In the genomic region with DNA sequence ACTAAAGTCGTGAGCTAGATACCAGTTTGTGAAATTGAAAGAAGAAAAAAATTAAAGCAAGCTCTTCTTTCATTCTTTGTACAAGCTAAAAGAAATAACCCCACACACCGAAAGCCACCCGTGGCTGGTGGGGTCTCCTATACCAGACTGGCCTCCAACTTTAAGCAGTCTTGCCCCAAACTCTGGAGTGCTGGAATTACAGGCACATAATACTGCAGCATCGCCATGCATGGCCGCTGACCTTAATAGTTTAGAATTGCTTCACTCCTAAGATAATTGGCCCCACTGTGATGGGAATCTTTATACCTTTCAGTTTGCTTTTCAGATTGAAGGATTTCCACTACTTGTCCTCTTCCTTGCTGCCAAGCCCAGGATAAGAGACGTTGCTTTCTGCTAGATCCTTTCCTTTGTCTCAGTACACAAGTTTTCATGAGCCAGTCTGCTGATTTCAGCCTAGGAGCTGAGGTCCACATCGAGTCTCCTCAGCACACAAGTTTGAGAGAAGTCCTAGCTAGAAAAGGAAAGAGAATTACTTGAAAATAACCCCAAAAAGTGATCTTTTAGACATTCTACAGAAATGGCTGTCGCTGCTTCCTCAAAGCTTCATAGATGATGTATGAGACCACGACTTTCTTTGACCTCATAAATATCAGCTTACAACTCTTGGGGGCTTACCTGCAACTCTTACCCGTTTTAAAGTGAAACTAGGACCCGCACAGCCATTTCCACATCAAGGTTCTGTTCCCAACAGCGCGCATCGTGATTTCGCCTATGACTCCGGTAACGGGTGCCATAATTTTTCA, we compare ENCODE assay signal across 7 mouse cellular contexts. TPM values are rescaled to one million over a fixed set of nuclear protein-coding genes. Genes with fewer than 3 reads are reported as not detected.
DNase-seq lines count a peak whose midpoint lies in the region; ATAC-seq and TF ChIP-seq lines count a peak whose summit lies in the region.

No protein-coding gene starts in this region.

- 4% methylated on average over 17 of the region's 17 CpGs for whole genome bisulfite sequencing in embryonic facial prominence, embryonic 15.5 days
- WGBS in intestine, embryonic 15.5 days = 5% methylated on average over 17 of the region's 17 CpGs
- 9% methylated on average over 17 of the region's 17 CpGs for WGBS in neural tube, embryonic 13.5 days

- peak overlapping the region; percentile 96 for H3K4me3 ChIP-seq in testis, adult 2 months (ENCODE audit: control insufficient read depth, low read depth, low read length)
- peak overlapping the region; percentile 75 for H3K4me3 ChIP-seq in embryonic facial prominence, embryonic 15.5 days (replicated peaks)
- H3K4me3 ChIP-seq in intestine, embryonic 15.5 days (replicated peaks) = peak overlapping the region; percentile 64
- H3K4me3 ChIP-seq in neural tube, embryonic 13.5 days = peak overlapping the region; percentile 58

- ATAC-seq in embryonic facial prominence, embryonic 15.5 days (ENCODE audit: insufficient number of reproducible peaks, low FRiP score, low TSS enrichment, low read depth) = no peak
- ATAC-seq in intestine, embryonic 15.5 days = no peak
- no peak for ATAC-seq in neural tube, embryonic 13.5 days (ENCODE audit: low read depth)
- ATAC-seq in CD4-positive, CD25-positive, alpha-beta regulatory T cell, adult 4 months = no peak
- ATAC-seq in megakaryocyte-erythroid progenitor cell, adult 5-6 weeks (replicated peaks; ENCODE audit: low FRiP score, low TSS enrichment, poor library complexity, severe bottlenecking) = no peak

- H3K4me1 ChIP-seq in testis, adult 2 months (ENCODE audit: control insufficient read depth, insufficient read depth, low read length) = peaks cover 19% of the 10 kb centered on the region
- H3K4me1 ChIP-seq in embryonic facial prominence, embryonic 15.5 days = peaks cover 59% of the 10 kb centered on the region
- H3K4me1 ChIP-seq in intestine, embryonic 15.5 days (replicated peaks) = peaks cover 29% of the 10 kb centered on the region
- peaks cover 57% of the 10 kb centered on the region for H3K4me1 ChIP-seq in neural tube, embryonic 13.5 days (replicated peaks)

- H3K9ac ChIP-seq in embryonic facial prominence, embryonic 15.5 days = peak overlapping the region; percentile 88
- peak overlapping the region; percentile 91 for H3K9ac ChIP-seq in intestine, embryonic 15.5 days
- peak overlapping the region; percentile 92 for H3K9ac ChIP-seq in neural tube, embryonic 13.5 days

- peak overlapping the region; percentile 64 for H3K4me2 ChIP-seq in embryonic facial prominence, embryonic 15.5 days (replicated peaks)
- peak overlapping the region; percentile 67 for H3K4me2 ChIP-seq in intestine, embryonic 15.5 days (replicated peaks)
- H3K4me2 ChIP-seq in neural tube, embryonic 13.5 days = peak overlapping the region; percentile 87

- H3K27ac ChIP-seq in testis, adult 2 months (ENCODE audit: control insufficient read depth, insufficient read depth, low read depth, low read length) = peak overlapping the region; percentile 99
- H3K27ac ChIP-seq in embryonic facial prominence, embryonic 15.5 days (replicated peaks) = peak overlapping the region; percentile 100
- peak overlapping the region; percentile 99 for H3K27ac ChIP-seq in intestine, embryonic 15.5 days
- H3K27ac ChIP-seq in neural tube, embryonic 13.5 days (replicated peaks) = peak overlapping the region; percentile 97

- TF ChIP-seq CTCF in testis, adult 2 months (IDR thresholded peaks at IDR 0.05; ENCODE audit: control insufficient read depth, insufficient read depth, insufficient replicate concordance, low read depth, low read length) = no peak

- H3K9me3 ChIP-seq in embryonic facial prominence, embryonic 15.5 days (replicated peaks) = no peaks in the 10 kb centered on the region
- no peaks in the 10 kb centered on the region for H3K9me3 ChIP-seq in intestine, embryonic 15.5 days
- H3K9me3 ChIP-seq in neural tube, embryonic 13.5 days = no peaks in the 10 kb centered on the region

- H3K36me3 ChIP-seq in testis, adult 2 months (ENCODE audit: control insufficient read depth, insufficient read depth, low read length) = peaks cover 3% of the 10 kb centered on the region
- peaks cover 6% of the 10 kb centered on the region; the same call in 1 of the 2 replicates for H3K36me3 ChIP-seq in embryonic facial prominence, embryonic 15.5 days
- H3K36me3 ChIP-seq in intestine, embryonic 15.5 days = no peaks in the 10 kb centered on the region; the same call in 1 of the 2 replicates
- peaks cover 15% of the 10 kb centered on the region; the same call in 1 of the 2 replicates for H3K36me3 ChIP-seq in neural tube, embryonic 13.5 days

- DNase-seq in testis, postnatal 14 days (ENCODE audit: low spot score) = no peak

- H3K27me3 ChIP-seq in testis, adult 2 months (ENCODE audit: control insufficient read depth, insufficient read depth, low read length) = no peaks in the 10 kb centered on the region
- no peaks in the 10 kb centered on the region for H3K27me3 ChIP-seq in embryonic facial prominence, embryonic 15.5 days
- no peaks in the 10 kb centered on the region for H3K27me3 ChIP-seq in intestine, embryonic 15.5 days (replicated peaks)
- no peaks in the 10 kb centered on the region for H3K27me3 ChIP-seq in neural tube, embryonic 13.5 days

- TF ChIP-seq POLR2A in testis, adult 2 months (IDR thresholded peaks at IDR 0.05; ENCODE audit: control insufficient read depth, low read depth, low read length) = no peak

RNA-seq across cellular contexts. Expression of gene Pnrc2, which starts 0.9 kb away (rescaled TPM):
- polyA plus RNA-seq in testis, adult 2 months (2012; rRNA removed) = 6.4 and 7.4 TPM in 2 replicates
- polyA plus RNA-seq in embryonic facial prominence, embryonic 15.5 days (2015; fragmentation: Nextera tagmentation; extraction: Ambion mirVana) = 157 and 161 TPM in 2 replicates
- 164 and 177 TPM in 2 replicates for polyA plus RNA-seq in intestine, embryonic 15.5 days (2015; fragmentation: Nextera tagmentation; extraction: Ambion mirVana)
- polyA plus RNA-seq in neural tube, embryonic 13.5 days (2015; fragmentation: Nextera tagmentation; extraction: Ambion mirVana) = 109 and 122 TPM in 2 replicates
- polyA plus RNA-seq in CD4-positive, CD25-positive, alpha-beta regulatory T cell, adult 4 months (2017; shearing (Covaris generic)) = 100 to 1,000 TPM; 206 to 221 TPM
- total RNA-seq in megakaryocyte-erythroid progenitor cell, adult 5-6 weeks (2014; fragmentation: Nextera tagmentation) = 105 and 128 TPM in 2 replicates
- total RNA-seq in megakaryocyte-erythroid progenitor cell, adult 5-6 weeks (2017) = 145 and 204 TPM in 2 replicates

RNA-seq across cellular contexts. Expression of gene Srsf10, which starts 17.2 kb away (rescaled TPM):
- 72.8 and 76.8 TPM in 2 replicates for polyA plus RNA-seq in testis, adult 2 months (2012; rRNA removed)
- polyA plus RNA-seq in embryonic facial prominence, embryonic 15.5 days (2015; fragmentation: Nextera tagmentation; extraction: Ambion mirVana) = 198 and 214 TPM in 2 replicates
- 177 and 214 TPM in 2 replicates for polyA plus RNA-seq in intestine, embryonic 15.5 days (2015; fragmentation: Nextera tagmentation; extraction: Ambion mirVana)
- polyA plus RNA-seq in neural tube, embryonic 13.5 days (2015; fragmentation: Nextera tagmentation; extraction: Ambion mirVana) = 198 and 233 TPM in 2 replicates
- polyA plus RNA-seq in CD4-positive, CD25-positive, alpha-beta regulatory T cell, adult 4 months (2017; shearing (Covaris generic)) = 100 to 1,000 TPM; 195 to 208 TPM
- 272 and 280 TPM in 2 replicates for total RNA-seq in megakaryocyte-erythroid progenitor cell, adult 5-6 weeks (2014; fragmentation: Nextera tagmentation)
- total RNA-seq in megakaryocyte-erythroid progenitor cell, adult 5-6 weeks (2017) = 322 and 402 TPM in 2 replicates

RNA-seq across cellular contexts. Expression of gene Cnr2, which starts 22.4 kb away (rescaled TPM):
- polyA plus RNA-seq in testis, adult 2 months (2012; rRNA removed) = 0.38 and 0.51 TPM in 2 replicates
- 0.85 and 1.0 TPM in 2 replicates for polyA plus RNA-seq in embryonic facial prominence, embryonic 15.5 days (2015; fragmentation: Nextera tagmentation; extraction: Ambion mirVana)
- polyA plus RNA-seq in intestine, embryonic 15.5 days (2015; fragmentation: Nextera tagmentation; extraction: Ambion mirVana) = 0.28 and 0.42 TPM in 2 replicates
- 0.12 and 0.25 TPM in 2 replicates for polyA plus RNA-seq in neural tube, embryonic 13.5 days (2015; fragmentation: Nextera tagmentation; extraction: Ambion mirVana)
- polyA plus RNA-seq in CD4-positive, CD25-positive, alpha-beta regulatory T cell, adult 4 months (2017; shearing (Covaris generic)) = 10 to 100 TPM in 1 of 2 experiments, 1 to 10 TPM in 1; 7.5 to 17.0 TPM
- total RNA-seq in megakaryocyte-erythroid progenitor cell, adult 5-6 weeks (2014; fragmentation: Nextera tagmentation) = 19.4 and 24.3 TPM in 2 replicates
- 19.4 and 20.1 TPM in 2 replicates for total RNA-seq in megakaryocyte-erythroid progenitor cell, adult 5-6 weeks (2017)

RNA-seq across cellular contexts. Expression of gene Fuca1, which starts 47.7 kb away (rescaled TPM):
- 76.9 and 84.0 TPM in 2 replicates for polyA plus RNA-seq in testis, adult 2 months (2012; rRNA removed)
- polyA plus RNA-seq in embryonic facial prominence, embryonic 15.5 days (2015; fragmentation: Nextera tagmentation; extraction: Ambion mirVana) = 78.2 and 82.1 TPM in 2 replicates
- 134 and 154 TPM in 2 replicates for polyA plus RNA-seq in intestine, embryonic 15.5 days (2015; fragmentation: Nextera tagmentation; extraction: Ambion mirVana)
- 53.8 and 63.6 TPM in 2 replicates for polyA plus RNA-seq in neural tube, embryonic 13.5 days (2015; fragmentation: Nextera tagmentation; extraction: Ambion mirVana)
- 10 to 100 TPM; 83.9 to 95.9 TPM for polyA plus RNA-seq in CD4-positive, CD25-positive, alpha-beta regulatory T cell, adult 4 months (2017; shearing (Covaris generic))
- total RNA-seq in megakaryocyte-erythroid progenitor cell, adult 5-6 weeks (2014; fragmentation: Nextera tagmentation) = 45.6 and 64.2 TPM in 2 replicates
- 136 and 139 TPM in 2 replicates for total RNA-seq in megakaryocyte-erythroid progenitor cell, adult 5-6 weeks (2017)

Comparison
In these comparisons a context has a peak if more than half of its experiments do, and no peak if none do; other contexts are left out.
1. RNA of gene Pnrc2, which starts 0.9 kb away (polyA plus RNA-seq): 206 to 221 TPM in CD4-positive, CD25-positive, alpha-beta regulatory T cell, adult 4 months, 164 to 177 TPM in intestine, embryonic 15.5 days, 157 to 161 TPM in embryonic facial prominence, embryonic 15.5 days and 109 to 122 TPM in neural tube, embryonic 13.5 days; 6.4 to 7.4 TPM in testis, adult 2 months; every median in the first group is over 10 times any median in the second.
2. Peak in every context shown above with its lines, with median percentiles within 50 percentile points of each other: H3K27ac ChIP-seq, H3K4me3 ChIP-seq, H3K4me2 ChIP-seq and H3K9ac ChIP-seq.